Mouse (Mus musculus): Measurements from ENCODE around the gene Fam83b. TPM values are rescaled to one million over a fixed set of nuclear protein-coding genes. Genes with fewer than 3 reads are reported as not detected.
A peak's percentile ranks its signal among the peaks of the same experiment; 100 is the strongest.

Gene Fam83b
- polyA plus RNA-seq, 1 experiment = 3.7 TPM

- H3K9me3 ChIP-seq (replicated peaks; ENCODE audit: control insufficient read depth, insufficient read depth, low read length, poor library complexity, severe bottlenecking) = no peaks in the 10 kb centered on the region
- no peak overlapping the region for H3K4me3 ChIP-seq (ENCODE audit: low read depth, low read length)
- H3K27ac ChIP-seq (ENCODE audit: insufficient read depth, low read length) = no peak overlapping the region
- H3K4me1 ChIP-seq (ENCODE audit: control insufficient read depth, insufficient read depth, low read length) = no peaks in the 10 kb centered on the region
- TF ChIP-seq POLR2A (IDR thresholded peaks at IDR 0.05; ENCODE audit: insufficient read depth, low read length) = no peak
- no peak for TF ChIP-seq CTCF (IDR thresholded peaks at IDR 0.05; ENCODE audit: low read depth, low read length)
- no peak for TF ChIP-seq EP300 (IDR thresholded peaks at IDR 0.05; ENCODE audit: insufficient read depth, low read depth, low read length)
- no peak overlapping the region for H3K9ac ChIP-seq (ENCODE audit: low read depth, poor library complexity, severe bottlenecking)
- H3K36me3 ChIP-seq (ENCODE audit: control insufficient read depth, insufficient read depth, low read length, poor library complexity, severe bottlenecking) = no peaks in the 10 kb centered on the region
- H3K27me3 ChIP-seq (ENCODE audit: control insufficient read depth, insufficient read depth, low read length, poor library complexity, severe bottlenecking) = no peaks in the 10 kb centered on the region
Observed at GRCm38 (mm10) chr9:76583943-76584342, 17.0 kb upstream of the Fam83b start.

- TF ChIP-seq POLR2A (IDR thresholded peaks at IDR 0.05; ENCODE audit: insufficient read depth, low read length) = no peak
- no peak for TF ChIP-seq CTCF (IDR thresholded peaks at IDR 0.05; ENCODE audit: low read depth, low read length)
- no peak for TF ChIP-seq EP300 (IDR thresholded peaks at IDR 0.05; ENCODE audit: insufficient read depth, low read depth, low read length)
- Histone ChIP-seq H3K27me3 (ENCODE audit: control insufficient read depth, insufficient read depth, low read length, poor library complexity, severe bottlenecking) (no peaks in the 10 kb centered on the region), H3K9ac (ENCODE audit: low read depth, poor library complexity, severe bottlenecking) (no peak overlapping the region), H3K4me3 (ENCODE audit: low read depth, low read length) (no peak overlapping the region), H3K9me3 (replicated peaks; ENCODE audit: control insufficient read depth, insufficient read depth, low read length, poor library complexity, severe bottlenecking) (no peaks in the 10 kb centered on the region), H3K4me1 (ENCODE audit: control insufficient read depth, insufficient read depth, low read length) (no peaks in the 10 kb centered on the region), H3K36me3 (ENCODE audit: control insufficient read depth, insufficient read depth, low read length, poor library complexity, severe bottlenecking) (no peaks in the 10 kb centered on the region), H3K27ac (ENCODE audit: insufficient read depth, low read length) (no peak overlapping the region)
Observed at GRCm38 (mm10) chr9:76581966-76582365, 15.1 kb upstream of the Fam83b start.

GRCm38 (mm10) chr9:76567281-76567655 is 352 bp upstream of the Fam83b start:
- TF ChIP-seq CTCF (IDR thresholded peaks at IDR 0.05; ENCODE audit: low read depth, low read length) (no peak), POLR2A (IDR thresholded peaks at IDR 0.05; ENCODE audit: insufficient read depth, low read length) (no peak), EP300 (IDR thresholded peaks at IDR 0.05; ENCODE audit: insufficient read depth, low read depth, low read length) (no peak)

GRCm38 (mm10) chr9:76565656-76566055 is 1.3 kb downstream of the Fam83b start:
- no peak overlapping the region for H3K4me3 ChIP-seq (ENCODE audit: low read depth, low read length)
- no peak overlapping the region for H3K9ac ChIP-seq (ENCODE audit: low read depth, poor library complexity, severe bottlenecking)

More at GRCm38 (mm10) chr9:76567281-76567655, 352 bp upstream of the Fam83b start:
- Histone ChIP-seq H3K4me1 (ENCODE audit: control insufficient read depth, insufficient read depth, low read length) (no peaks in the 10 kb centered on the region), H3K9me3 (replicated peaks; ENCODE audit: control insufficient read depth, insufficient read depth, low read length, poor library complexity, severe bottlenecking) (no peaks in the 10 kb centered on the region), H3K27me3 (ENCODE audit: control insufficient read depth, insufficient read depth, low read length, poor library complexity, severe bottlenecking) (peaks cover 2% of the 10 kb centered on the region), H3K27ac (ENCODE audit: insufficient read depth, low read length) (no peak overlapping the region), H3K4me3 (ENCODE audit: low read depth, low read length) (peak overlapping the region; percentile 54), H3K9ac (ENCODE audit: low read depth, poor library complexity, severe bottlenecking) (peak overlapping the region; percentile 41; the same call in 1 of the 2 replicates), H3K36me3 (ENCODE audit: control insufficient read depth, insufficient read depth, low read length, poor library complexity, severe bottlenecking) (no peaks in the 10 kb centered on the region)

GRCm38 (mm10) chr9:76564071-76564470 is 2.8 kb downstream of the Fam83b start:
- Histone ChIP-seq H3K9me3 (replicated peaks; ENCODE audit: control insufficient read depth, insufficient read depth, low read length, poor library complexity, severe bottlenecking) (no peaks in the 10 kb centered on the region), H3K4me1 (ENCODE audit: control insufficient read depth, insufficient read depth, low read length) (no peaks in the 10 kb centered on the region), H3K27me3 (ENCODE audit: control insufficient read depth, insufficient read depth, low read length, poor library complexity, severe bottlenecking) (peaks cover 2% of the 10 kb centered on the region), H3K27ac (ENCODE audit: insufficient read depth, low read length) (no peak overlapping the region), H3K36me3 (ENCODE audit: control insufficient read depth, insufficient read depth, low read length, poor library complexity, severe bottlenecking) (no peaks in the 10 kb centered on the region), H3K9ac (ENCODE audit: low read depth, poor library complexity, severe bottlenecking) (no peak overlapping the region), H3K4me3 (ENCODE audit: low read depth, low read length) (no peak overlapping the region)
- TF ChIP-seq POLR2A (IDR thresholded peaks at IDR 0.05; ENCODE audit: insufficient read depth, low read length) (no peak), CTCF (IDR thresholded peaks at IDR 0.05; ENCODE audit: low read depth, low read length) (no peak), EP300 (IDR thresholded peaks at IDR 0.05; ENCODE audit: insufficient read depth, low read depth, low read length) (no peak)

More at GRCm38 (mm10) chr9:76565656-76566055, 1.3 kb downstream of the Fam83b start:
- H3K4me1 ChIP-seq (ENCODE audit: control insufficient read depth, insufficient read depth, low read length) = no peaks in the 10 kb centered on the region
- peaks cover 2% of the 10 kb centered on the region for H3K27me3 ChIP-seq (ENCODE audit: control insufficient read depth, insufficient read depth, low read length, poor library complexity, severe bottlenecking)
- no peaks in the 10 kb centered on the region for H3K36me3 ChIP-seq (ENCODE audit: control insufficient read depth, insufficient read depth, low read length, poor library complexity, severe bottlenecking)
- no peaks in the 10 kb centered on the region for H3K9me3 ChIP-seq (replicated peaks; ENCODE audit: control insufficient read depth, insufficient read depth, low read length, poor library complexity, severe bottlenecking)
- no peak overlapping the region for H3K27ac ChIP-seq (ENCODE audit: insufficient read depth, low read length)
- TF ChIP-seq CTCF (IDR thresholded peaks at IDR 0.05; ENCODE audit: low read depth, low read length) = no peak
- TF ChIP-seq POLR2A (IDR thresholded peaks at IDR 0.05; ENCODE audit: insufficient read depth, low read length) = no peak
- TF ChIP-seq EP300 (IDR thresholded peaks at IDR 0.05; ENCODE audit: insufficient read depth, low read depth, low read length) = 0 out of 2 replicates have a peak, but pooled peaks have one; percentile 17

- Histone ChIP-seq H3K9me3 (replicated peaks; ENCODE audit: control insufficient read depth, insufficient read depth, low read length, poor library complexity, severe bottlenecking) (no peaks in the 10 kb centered on the region), H3K9ac (ENCODE audit: low read depth, poor library complexity, severe bottlenecking) (no peak overlapping the region), H3K4me1 (ENCODE audit: control insufficient read depth, insufficient read depth, low read length) (no peaks in the 10 kb centered on the region), H3K27ac (ENCODE audit: insufficient read depth, low read length) (no peak overlapping the region), H3K4me3 (ENCODE audit: low read depth, low read length) (no peak overlapping the region), H3K27me3 (ENCODE audit: control insufficient read depth, insufficient read depth, low read length, poor library complexity, severe bottlenecking) (peaks cover 2% of the 10 kb centered on the region; the same call in 1 of the 2 replicates), H3K36me3 (ENCODE audit: control insufficient read depth, insufficient read depth, low read length, poor library complexity, severe bottlenecking) (no peaks in the 10 kb centered on the region)
- TF ChIP-seq CTCF (IDR thresholded peaks at IDR 0.05; ENCODE audit: low read depth, low read length) (no peak), POLR2A (IDR thresholded peaks at IDR 0.05; ENCODE audit: insufficient read depth, low read length) (no peak), EP300 (IDR thresholded peaks at IDR 0.05; ENCODE audit: insufficient read depth, low read depth, low read length) (no peak)
Observed at GRCm38 (mm10) chr9:76562794-76563193, 4.1 kb downstream of the Fam83b start.

All from ES-Bruce4 (cell line).